Mouse (Mus musculus) subcutaneous adipose tissue, adult 2 months (tissue): ENCODE measurements around the gene Gm21119. TPM values are rescaled to one million over a fixed set of nuclear protein-coding genes. Genes with fewer than 3 reads are reported as not detected.

ENCODE experiments used
- polyA plus RNA-seq: library from polyadenylated mRNA; depleted of rRNA; stranded (reverse); fragments of >200 nt; gene quantifications from 2 replicates; pipeline ENCODE4 v1.2.3, GENCODE M21; 2012; ENCODE audit warnings: low replicate concordance; rRNA removed

The Gm21119 gene
- polyA plus RNA-seq: 0.04 and 0.06 TPM in 2 replicates

DNA sequence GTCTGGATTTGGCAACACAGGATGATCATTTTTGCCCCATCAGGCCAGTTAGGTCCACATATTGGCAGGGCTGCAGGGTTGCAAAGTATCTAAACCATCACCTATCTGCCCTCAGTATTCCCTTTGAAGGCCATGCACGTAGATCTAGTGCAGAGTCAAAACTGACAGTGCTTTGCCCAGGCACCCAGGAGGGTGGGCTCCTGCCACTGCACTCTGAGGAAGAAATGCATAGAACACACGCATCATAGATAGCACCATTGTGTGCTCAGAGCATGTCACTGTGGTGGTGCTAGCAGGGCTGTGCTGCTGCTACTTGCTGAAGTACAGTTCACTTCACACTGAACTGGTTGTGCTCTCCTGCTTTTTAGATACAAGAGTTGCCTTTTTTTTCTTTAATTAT is at the start of gene Gm21119:
TSS of gene Gm21119 (plus strand) at position 301 of the 400 bp plus-strand sequence.

